24 mouse cellular contexts compared by ENCODE assay signal in the genomic region with DNA sequence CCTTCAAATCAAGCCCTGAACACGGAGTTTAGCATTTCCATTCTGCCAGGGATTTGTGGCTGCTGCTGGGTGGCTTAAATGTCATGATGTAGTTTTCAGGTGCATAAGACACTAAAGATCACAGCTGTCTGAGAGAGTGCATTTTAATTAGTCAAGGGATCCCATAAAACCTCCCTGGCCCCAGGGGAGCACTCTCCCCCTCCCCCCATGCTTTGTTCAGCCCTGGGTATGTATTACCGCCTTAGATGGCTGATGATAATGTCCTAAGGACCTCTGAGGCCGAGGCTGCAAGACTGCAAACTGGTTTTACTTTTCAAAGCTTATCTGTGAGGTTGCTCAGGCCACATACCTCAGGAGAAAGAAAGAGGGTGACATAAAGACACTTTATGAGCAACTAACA.
"Had no signal": no experiment of that assay in that cellular context is flagged by ENCODE, and none has a peak within 500 bp of the region (broad histone marks: within the 10 kb centered on the region; RNA-seq: fewer than 3 reads in every experiment).

No protein-coding gene starts in this region.

- H3K9me3 ChIP-seq: heart, embryonic 10.5 days; heart, embryonic 12.5 days; hindbrain, embryonic 12.5 days; intestine, embryonic 15.5 days; limb, embryonic 10.5 days; limb, embryonic 12.5 days; liver, embryonic 13.5 days had no signal

- DNase-seq: gastrocnemius, postnatal 14 days; gastrocnemius, postnatal 36 days; heart, adult 18-20 months; heart, postnatal 10 days; kidney, adult 18-20 months; kidney, adult 8-10 months; kidney, postnatal 10 days; kidney, postnatal 25 days; kidney, postnatal 4 days; liver; liver, embryonic 13.5 days had no signal

- H3K4me2 ChIP-seq: heart, embryonic 12.5 days; hindbrain, embryonic 12.5 days; hindbrain, embryonic 14.5 days; intestine, embryonic 15.5 days; limb, embryonic 12.5 days; liver, embryonic 11.5 days; liver, embryonic 13.5 days had no signal

- H3K27ac ChIP-seq: heart, embryonic 10.5 days; hindbrain, embryonic 12.5 days; hindbrain, embryonic 14.5 days; intestine, embryonic 15.5 days; layer of hippocampus, adult 2 months; left cerebral cortex, adult 2 months; limb, embryonic 10.5 days; limb, embryonic 12.5 days; liver, embryonic 13.5 days had no signal

- H3K36me3 ChIP-seq: heart, embryonic 10.5 days; heart, embryonic 12.5 days; hindbrain, embryonic 12.5 days; intestine, embryonic 15.5 days; limb, embryonic 10.5 days; limb, embryonic 12.5 days; liver, embryonic 13.5 days had no signal

- H3K4me1 ChIP-seq: intestine, embryonic 15.5 days; liver, embryonic 13.5 days had no signal

- H3K9ac ChIP-seq: heart, embryonic 12.5 days; hindbrain, embryonic 12.5 days; hindbrain, embryonic 14.5 days; intestine, embryonic 15.5 days; limb, embryonic 12.5 days; liver, embryonic 13.5 days had no signal

- H3K27me3 ChIP-seq: heart, embryonic 12.5 days; hindbrain, embryonic 12.5 days; intestine, embryonic 15.5 days; limb, embryonic 12.5 days; liver, embryonic 13.5 days had no signal

- ATAC-seq: hindbrain, embryonic 16.5 days; inflammation-experienced regulatory T-cells, adult 6 months; intestine, embryonic 15.5 days; intestine, postnatal 0 days had no signal

- H3K4me3 ChIP-seq: heart, embryonic 10.5 days; heart, embryonic 12.5 days; hindbrain, embryonic 12.5 days; intestine, embryonic 15.5 days; layer of hippocampus, adult 2 months; left cerebral cortex, adult 2 months; limb, embryonic 10.5 days; limb, embryonic 12.5 days; liver, embryonic 13.5 days had no signal
